Comparison of ENCODE assay signal across 8 mouse cellular contexts in genomic region chr6:48048426-48049272, GRCm38 (mm10). TPM values are rescaled to one million over a fixed set of nuclear protein-coding genes. Genes with fewer than 3 reads are reported as not detected.
DNase-seq lines count a peak whose midpoint lies in the region; ATAC-seq and TF ChIP-seq lines count a peak whose summit lies in the region.

TSS of gene Zfp777 (minus strand) at chr6:48048911.

- H3K9ac ChIP-seq in embryonic facial prominence, embryonic 14.5 days (ENCODE audit: low read depth, low read length), result peak within 1 kb of the TSS; percentile 83
- H3K9ac ChIP-seq in heart, adult 2 months (ENCODE audit: low read depth, low read length), result peak within 1 kb of the TSS; percentile 72
- peak within 1 kb of the TSS; percentile 84 for H3K9ac ChIP-seq in limb, embryonic 15.5 days

- DNase-seq in 3T3-L1 (ENCODE audit: low read depth, low spot score), result peak; percentile 86
- DNase-seq in adrenal gland, postnatal 4 days (ENCODE audit: low spot score in 2 of 2), result peak; percentile 61 to 70
- peak; percentile 95 for DNase-seq in embryonic facial prominence, embryonic 14.5 days (ENCODE audit: low spot score)
- DNase-seq in heart, adult 2 months, result peak; percentile 85 to 89
- peak; percentile 83 to 88 for DNase-seq in kidney, adult 8-10 months
- peak; percentile 29 to 65 for DNase-seq in monocyte, adult 2 months (ENCODE audit: low read depth in 1 of 2, low spot score in 2 of 2)
- DNase-seq in spleen, postnatal 36 days (ENCODE audit: low spot score in 2 of 2), result peak; percentile 82 to 83

- ATAC-seq in embryonic facial prominence, embryonic 14.5 days (ENCODE audit: low read depth), result peak; percentile 94
- ATAC-seq in limb, embryonic 15.5 days (ENCODE audit: insufficient number of reproducible peaks, low FRiP score, low TSS enrichment, low read depth), result peak; percentile 91

- peak; percentile 74 for TF ChIP-seq CTCF in heart, adult 2 months (IDR thresholded peaks at IDR 0.05)

- peaks cover 8% of the 10 kb centered on the region; the same call in 1 of the 2 replicates for H3K4me1 ChIP-seq in embryonic facial prominence, embryonic 14.5 days (ENCODE audit: control insufficient read depth, insufficient read depth, low read length)
- H3K4me1 ChIP-seq in heart, adult 2 months (ENCODE audit: control insufficient read depth, insufficient read depth, low read length), result 0 out of 2 replicates have a peak, but pooled peaks cover 1% of the 10 kb centered on the region
- H3K4me1 ChIP-seq in limb, embryonic 15.5 days, result peaks cover 12% of the 10 kb centered on the region

- H3K9me3 ChIP-seq in embryonic facial prominence, embryonic 14.5 days (ENCODE audit: control insufficient read depth, low read length), result no peaks in the 10 kb centered on the region
- H3K9me3 ChIP-seq in limb, embryonic 15.5 days, result no peaks in the 10 kb centered on the region

- peak within 1 kb of the TSS; percentile 76 for H3K4me3 ChIP-seq in embryonic facial prominence, embryonic 14.5 days (ENCODE audit: low read depth, low read length)
- H3K4me3 ChIP-seq in heart, adult 2 months, result peak within 1 kb of the TSS; percentile 67
- peak within 1 kb of the TSS; percentile 84 for H3K4me3 ChIP-seq in limb, embryonic 15.5 days

- H3K4me2 ChIP-seq in embryonic facial prominence, embryonic 14.5 days (ENCODE audit: low read depth, low read length), result peak within 1 kb of the TSS; percentile 90
- peak within 1 kb of the TSS; percentile 82 for H3K4me2 ChIP-seq in limb, embryonic 15.5 days

- H3K27me3 ChIP-seq in embryonic facial prominence, embryonic 14.5 days (replicated peaks; ENCODE audit: control insufficient read depth, insufficient read depth, low read length), result no peaks in the 10 kb centered on the region
- H3K27me3 ChIP-seq in heart, adult 2 months (ENCODE audit: control insufficient read depth, insufficient read depth, low read length), result no peaks in the 10 kb centered on the region
- no peaks in the 10 kb centered on the region for H3K27me3 ChIP-seq in limb, embryonic 15.5 days

- peak within 1 kb of the TSS; percentile 91 for H3K27ac ChIP-seq in embryonic facial prominence, embryonic 14.5 days (replicated peaks; ENCODE audit: low read depth, low read length)
- peak within 1 kb of the TSS; percentile 55 for H3K27ac ChIP-seq in heart, adult 2 months
- H3K27ac ChIP-seq in limb, embryonic 15.5 days, result peak within 1 kb of the TSS; percentile 94

- WGBS in embryonic facial prominence, embryonic 14.5 days, result under 1% methylated on average over 60 of the region's 82 CpGs
- 2% methylated on average over 75 of the region's 82 CpGs for WGBS in heart, adult 2 months
- WGBS in limb, embryonic 15.5 days, result under 1% methylated on average over 81 of the region's 82 CpGs

- peak; percentile 65 for TF ChIP-seq POLR2A in heart, adult 2 months (IDR thresholded peaks at IDR 0.05; ENCODE audit: insufficient read depth, low read depth, low read length)

- 0 out of 2 replicates have a peak, but pooled peaks have one; percentile 27 for TF ChIP-seq EP300 in heart, adult 2 months (IDR thresholded peaks at IDR 0.05; ENCODE audit: insufficient read depth, low read depth, low read length)

- intact Hi-C loops in heart, adult 2 months (cut with DNase I), result loop anchor here (1.0 to 10.0 kb wide), 3 partner anchors 36 to 214 kb away; partner anchors contain the start of genes Zfp212, Zfp398 and Zfp786

- peaks cover 2% of the 10 kb centered on the region; the same call in 1 of the 2 replicates for H3K79me2 ChIP-seq in heart, adult 2 months (replicated peaks; ENCODE audit: control insufficient read depth, insufficient read depth, low read length)

- H3K36me3 ChIP-seq in embryonic facial prominence, embryonic 14.5 days (ENCODE audit: control insufficient read depth, insufficient read depth, low read length), result peaks cover 16% of the 10 kb centered on the region
- no peaks in the 10 kb centered on the region for H3K36me3 ChIP-seq in heart, adult 2 months (ENCODE audit: control insufficient read depth, insufficient read depth, low read length)
- H3K36me3 ChIP-seq in limb, embryonic 15.5 days, result peaks cover 13% of the 10 kb centered on the region

RNA-seq across cellular contexts. Expression of gene Zfp777, which starts in this region (rescaled TPM):
- 10 to 100 TPM; 43.3 to 44.0 TPM for total RNA-seq in adrenal gland, postnatal 4 days (2021)
- 7.5 and 9.1 TPM in 2 replicates for polyA plus RNA-seq in embryonic facial prominence, embryonic 14.5 days (2014; fragmentation: Nextera tagmentation; extraction: Ambion mirVana)
- 10 to 100 TPM; 13.8 to 15.6 TPM for total RNA-seq in heart, adult 2 months (2021)
- 10.0 and 15.8 TPM in 2 replicates for polyA plus RNA-seq in heart, adult 2 months (2012; rRNA removed)
- polyA plus RNA-seq in limb, embryonic 15.5 days (2015; fragmentation: Nextera tagmentation; extraction: Ambion mirVana), result 7.1 and 8.0 TPM in 2 replicates

Comparison
In these comparisons a context has a peak if more than half of its experiments do, and no peak if none do; other contexts are left out.
1. Peak in every context shown above with its lines: DNase-seq, ATAC-seq, H3K4me3 ChIP-seq and H3K27ac ChIP-seq.